Mouse (Mus musculus): Measurements from ENCODE around the gene March1. TPM values are rescaled to one million over a fixed set of nuclear protein-coding genes. Genes with fewer than 3 reads are reported as not detected.
"Not testable (repeated sequence)": the region's sequence is repeated elsewhere in the genome, so short reads cannot be mapped to it uniquely, and the experiment has no call there.

March1 gene
- polyA plus RNA-seq, 1 experiment from 2014 or later, result 5.2 TPM

DNA sequence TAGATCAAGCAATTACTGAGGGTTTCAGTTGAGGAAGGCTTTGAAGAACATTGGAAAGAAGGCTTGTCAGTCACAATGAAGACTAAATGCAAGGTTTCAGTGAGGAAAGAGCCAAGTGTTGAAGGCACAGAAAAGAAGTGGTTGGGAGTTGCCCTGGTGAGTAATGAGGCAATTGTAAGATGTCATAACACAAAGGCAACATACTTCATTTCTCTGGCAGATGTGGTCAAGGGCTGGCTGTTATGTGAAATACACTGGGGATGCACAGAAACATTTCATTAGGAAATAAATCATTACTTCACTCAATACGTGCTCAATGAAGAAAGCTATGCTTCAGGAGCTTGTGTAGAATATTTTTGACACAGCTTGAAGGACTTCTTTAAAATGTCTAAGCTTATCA lies 725.2 kb downstream of the March1 start:
- no peak for DNase-seq (ENCODE audit: low spot score)
- WGBS, result 85% methylated on average over 1 of the region's 1 CpGs
- H3K4me1 ChIP-seq (replicated peaks), result no peaks in the 10 kb centered on the region

GRCm38 (mm10) chr8:66362882-66363801 lies 745.4 kb downstream of the March1 start:
- no peak for DNase-seq (ENCODE audit: low spot score)
- no peaks in the 10 kb centered on the region for H3K9me3 ChIP-seq
- H3K4me3 ChIP-seq, result no peak overlapping the region
- no peaks in the 10 kb centered on the region for H3K36me3 ChIP-seq
- no peak overlapping the region for H3K27ac ChIP-seq
- H3K4me1 ChIP-seq (replicated peaks), result no peaks in the 10 kb centered on the region
- 85% methylated on average over 5 of the region's 5 CpGs for WGBS
- no peaks in the 10 kb centered on the region for H3K27me3 ChIP-seq (ENCODE audit: insufficient read depth, poor library complexity, severe bottlenecking)

More for the DNA sequence above, 725.2 kb downstream of the March1 start:
- no peak overlapping the region for H3K4me3 ChIP-seq
- H3K27me3 ChIP-seq (ENCODE audit: insufficient read depth, poor library complexity, severe bottlenecking), result no peaks in the 10 kb centered on the region
- no peaks in the 10 kb centered on the region for H3K36me3 ChIP-seq
- H3K9me3 ChIP-seq, result no peaks in the 10 kb centered on the region
- H3K27ac ChIP-seq, result no peak overlapping the region

- Histone ChIP-seq H3K27me3 (ENCODE audit: insufficient read depth, poor library complexity, severe bottlenecking) (no peaks in the 10 kb centered on the region), H3K27ac (no peak overlapping the region), H3K36me3 (no peaks in the 10 kb centered on the region), H3K9me3 (no peaks in the 10 kb centered on the region), H3K4me1 (replicated peaks) (no peaks in the 10 kb centered on the region), H3K4me3 (no peak overlapping the region)
- no peak for DNase-seq (ENCODE audit: low spot score)
- WGBS, result 92% methylated on average over 4 of the region's 4 CpGs
These were observed 766.1 kb downstream of the March1 start for GRCm38 (mm10) chr8:66383694-66384373.

- no peaks in the 10 kb centered on the region for H3K27me3 ChIP-seq (ENCODE audit: insufficient read depth, poor library complexity, severe bottlenecking)
- no peak for DNase-seq (ENCODE audit: low spot score)
These were observed 768.3 kb downstream of the March1 start for GRCm38 (mm10) chr8:66386008-66386407.

DNA sequence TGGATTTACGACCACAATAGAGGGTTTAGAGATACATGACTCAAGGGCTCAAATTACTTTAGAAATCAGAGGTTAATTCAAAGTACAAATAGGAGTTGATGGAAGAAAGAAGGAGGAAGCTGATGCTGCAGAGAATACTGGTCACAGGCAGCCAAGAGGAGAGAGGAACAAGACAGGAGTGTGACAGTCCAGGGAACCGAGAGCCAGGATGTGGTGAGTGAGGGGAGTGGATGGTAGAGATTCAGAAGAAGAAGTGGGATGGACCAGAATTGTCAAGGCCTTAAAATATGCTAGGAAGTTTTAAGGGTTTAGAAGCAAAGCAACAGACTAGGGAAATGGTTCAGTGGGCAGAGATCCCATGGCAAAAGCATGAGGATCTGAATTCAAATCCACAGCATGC lies 771.0 kb downstream of the March1 start:
- no peaks in the 10 kb centered on the region for H3K4me1 ChIP-seq (replicated peaks)
- H3K27ac ChIP-seq, result no peak overlapping the region
- no peak for DNase-seq (ENCODE audit: low spot score)
- H3K4me3 ChIP-seq, result no peak overlapping the region
- H3K36me3 ChIP-seq, result no peaks in the 10 kb centered on the region
- no peaks in the 10 kb centered on the region for H3K27me3 ChIP-seq (ENCODE audit: insufficient read depth, poor library complexity, severe bottlenecking)
- no peaks in the 10 kb centered on the region for H3K9me3 ChIP-seq
- WGBS, result 83% methylated on average over 2 of the region's 2 CpGs

More at GRCm38 (mm10) chr8:66386008-66386407, 768.3 kb downstream of the March1 start:
- no peak overlapping the region for H3K4me3 ChIP-seq
- H3K27ac ChIP-seq, result no peak overlapping the region
- H3K9me3 ChIP-seq, result no peaks in the 10 kb centered on the region
- H3K4me1 ChIP-seq (replicated peaks), result no peaks in the 10 kb centered on the region
- no peaks in the 10 kb centered on the region for H3K36me3 ChIP-seq

DNA sequence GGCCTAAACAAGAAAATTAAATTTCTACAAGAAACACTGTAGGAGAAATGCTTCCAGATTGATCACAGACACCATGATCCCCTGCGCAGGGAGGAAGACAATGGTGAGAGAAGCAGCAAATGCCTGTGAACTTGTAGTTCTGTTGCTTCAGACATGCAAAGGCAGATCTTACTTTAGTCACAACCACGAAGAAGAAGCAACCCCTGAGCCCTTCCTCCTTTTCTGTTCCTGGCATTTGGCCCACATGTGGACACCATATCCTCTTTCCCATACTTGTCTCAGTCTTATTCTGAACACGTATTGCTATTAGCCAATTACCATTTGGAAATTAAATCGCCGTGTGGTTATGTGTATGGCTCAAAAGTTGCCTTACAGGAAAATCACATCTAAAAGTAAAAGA lies 773.9 kb downstream of the March1 start:
- WGBS, result 89% methylated on average over 5 of the region's 5 CpGs
- Histone ChIP-seq H3K9me3 (no peaks in the 10 kb centered on the region), H3K4me3 (no peak overlapping the region)

DNA sequence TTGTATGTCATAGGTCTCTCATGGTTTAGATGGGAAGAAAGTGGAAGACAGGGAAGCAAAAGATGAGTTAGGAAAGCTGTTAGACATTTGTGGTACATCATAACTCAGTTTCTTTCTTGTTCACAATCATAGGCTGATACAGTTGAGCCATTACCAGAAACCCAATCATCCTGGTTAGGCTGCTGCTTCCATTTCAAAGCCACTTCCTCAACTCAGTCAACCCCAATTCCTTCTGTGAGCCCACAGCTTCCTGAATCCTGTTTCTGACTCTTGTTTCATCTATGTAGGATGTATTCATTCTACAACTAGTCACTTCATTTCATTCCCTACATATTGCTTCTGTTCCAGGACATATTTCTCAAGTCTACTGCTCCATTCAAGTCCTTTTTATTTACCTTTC lies 775.2 kb downstream of the March1 start:
- Histone ChIP-seq H3K9me3 (no peaks in the 10 kb centered on the region), H3K36me3 (no peaks in the 10 kb centered on the region), H3K4me3 (no peak overlapping the region), H3K27ac (no peak overlapping the region), H3K27me3 (ENCODE audit: insufficient read depth, poor library complexity, severe bottlenecking) (no peaks in the 10 kb centered on the region), H3K4me1 (replicated peaks) (no peaks in the 10 kb centered on the region)
- no peak for DNase-seq (ENCODE audit: low spot score)

More for the DNA sequence above, 773.9 kb downstream of the March1 start:
- Histone ChIP-seq H3K27ac (no peak overlapping the region), H3K4me1 (replicated peaks) (no peaks in the 10 kb centered on the region), H3K36me3 (no peaks in the 10 kb centered on the region), H3K27me3 (ENCODE audit: insufficient read depth, poor library complexity, severe bottlenecking) (no peaks in the 10 kb centered on the region)
- no peak for DNase-seq (ENCODE audit: low spot score)

DNA sequence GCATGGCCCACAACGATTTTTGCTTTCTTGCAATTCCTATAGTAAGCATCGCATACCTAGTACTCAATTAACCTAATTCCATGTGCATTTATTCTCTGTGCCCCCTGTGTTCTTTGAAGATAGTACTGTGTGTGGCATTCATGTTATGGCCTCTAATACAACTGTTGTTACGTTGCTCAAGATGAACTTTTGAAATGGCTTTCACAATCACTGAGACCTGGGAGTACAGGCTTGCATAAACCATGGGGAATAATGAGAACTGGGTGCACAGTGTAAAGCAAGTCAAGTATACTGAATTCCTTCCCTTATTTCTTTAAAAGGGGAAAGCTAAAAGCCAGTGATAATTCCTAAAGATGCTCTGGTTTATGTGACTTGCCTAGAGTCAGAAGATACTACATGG lies 776.4 kb downstream of the March1 start:
- Histone ChIP-seq H3K36me3 (no peaks in the 10 kb centered on the region), H3K27me3 (ENCODE audit: insufficient read depth, poor library complexity, severe bottlenecking) (no peaks in the 10 kb centered on the region), H3K4me3 (no peak overlapping the region), H3K4me1 (replicated peaks) (no peaks in the 10 kb centered on the region), H3K9me3 (no peaks in the 10 kb centered on the region), H3K27ac (no peak overlapping the region)
- DNase-seq (ENCODE audit: low spot score), result no peak
- WGBS, result 84% methylated on average over 3 of the region's 3 CpGs

DNA sequence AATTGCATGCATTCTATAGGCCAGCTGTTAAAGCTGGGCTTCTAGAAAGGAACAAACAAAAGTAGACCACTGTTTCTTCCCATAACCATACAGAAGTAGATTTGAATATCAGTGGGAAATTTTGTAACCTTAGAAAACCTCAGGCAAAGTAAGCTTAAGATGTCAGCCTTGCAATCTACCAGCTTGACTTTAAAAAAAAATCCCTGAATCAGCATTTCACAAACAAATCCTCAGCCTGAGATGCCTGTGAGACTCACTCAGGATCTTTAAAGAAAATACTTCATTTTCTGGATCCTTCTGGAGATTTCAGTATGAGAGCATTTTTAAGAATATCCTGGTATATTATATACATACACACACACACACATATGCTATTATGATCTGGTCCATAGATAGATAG lies 780.1 kb downstream of the March1 start:
- H3K36me3 ChIP-seq, result no peaks in the 10 kb centered on the region
- no peak for DNase-seq (ENCODE audit: low spot score)
- no peaks in the 10 kb centered on the region for H3K9me3 ChIP-seq
- H3K4me3 ChIP-seq, result no peak overlapping the region
- H3K4me1 ChIP-seq (replicated peaks), result no peaks in the 10 kb centered on the region
- no peak overlapping the region for H3K27ac ChIP-seq
- no peaks in the 10 kb centered on the region for H3K27me3 ChIP-seq (ENCODE audit: insufficient read depth, poor library complexity, severe bottlenecking)

DNA sequence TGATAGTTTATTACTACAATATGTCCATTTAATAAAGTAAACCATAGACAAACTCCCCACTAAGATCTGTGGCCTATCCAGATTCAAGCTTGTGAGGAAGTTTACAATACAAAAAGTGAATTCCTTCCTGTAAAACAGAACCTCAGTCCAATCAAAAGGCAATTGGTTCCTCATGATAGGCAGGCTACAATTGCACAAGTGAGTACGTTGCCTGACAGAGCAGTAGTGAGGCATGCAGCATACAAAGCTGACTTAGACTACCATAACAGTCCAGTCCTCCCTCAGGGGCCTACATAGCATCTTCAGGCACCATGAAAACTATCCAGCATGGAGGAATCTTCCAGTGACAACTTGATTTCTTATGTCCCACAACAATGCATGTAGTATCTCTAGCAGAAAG lies 782.4 kb downstream of the March1 start:
- WGBS, result 74% methylated on average over 1 of the region's 1 CpGs
- no peak overlapping the region for H3K27ac ChIP-seq

GRCm38 (mm10) chr8:66404711-66405414 lies 787.2 kb downstream of the March1 start:
- DNase-seq (ENCODE audit: low spot score), result no peak
- no peak overlapping the region for H3K27ac ChIP-seq
- no peaks in the 10 kb centered on the region for H3K27me3 ChIP-seq (ENCODE audit: insufficient read depth, poor library complexity, severe bottlenecking)
- no peaks in the 10 kb centered on the region for H3K36me3 ChIP-seq
- 81% methylated on average over 2 of the region's 2 CpGs for whole genome bisulfite sequencing
- H3K4me1 ChIP-seq (replicated peaks), result no peaks in the 10 kb centered on the region
- H3K4me3 ChIP-seq, result no peak overlapping the region
- H3K9me3 ChIP-seq, result no peaks in the 10 kb centered on the region

More for the DNA sequence above, 782.4 kb downstream of the March1 start:
- Histone ChIP-seq H3K4me1 (replicated peaks) (no peaks in the 10 kb centered on the region), H3K36me3 (no peaks in the 10 kb centered on the region), H3K4me3 (no peak overlapping the region), H3K27me3 (ENCODE audit: insufficient read depth, poor library complexity, severe bottlenecking) (no peaks in the 10 kb centered on the region), H3K9me3 (no peaks in the 10 kb centered on the region)
- DNase-seq (ENCODE audit: low spot score), result no peak

- not testable (repeated sequence) for H3K4me3 ChIP-seq; H3K27ac ChIP-seq; DNase-seq (ENCODE audit: low spot score); H3K36me3 ChIP-seq; H3K27me3 ChIP-seq (ENCODE audit: insufficient read depth, poor library complexity, severe bottlenecking); H3K4me1 ChIP-seq (replicated peaks); H3K9me3 ChIP-seq
- 75% methylated on average over 4 of the region's 4 CpGs for WGBS
These were observed 788.1 kb downstream of the March1 start for GRCm38 (mm10) chr8:66405796-66406195.

Data from hindbrain, embryonic 10.5 days (tissue).